Mouse (Mus musculus) embryonic fibroblast, embryonic 13.5 days (primary cell): ENCODE data around the gene Rps6ka5.

Experiments
- CTCF ChIP-seq: IDR thresholded peaks from 2 replicates; pipeline ENCODE4 v1.5.1; 2011; ENCODE audit warnings: mild to moderate bottlenecking, control low read depth, low read length, moderate library complexity, borderline replicate concordance; ENCODE audit not compliant: insufficient read depth
- POLR2A ChIP-seq: IDR thresholded peaks from 2 replicates; pipeline ENCODE4 v1.6.1; 2011; ENCODE audit warnings: low read depth, mild to moderate bottlenecking, control low read depth, low read length, moderate library complexity

GRCm38 (mm10) chr12:100764329-100765018 lies 37.7 kb upstream of the Rps6ka5 start:
- no peak for TF ChIP-seq CTCF
- TF ChIP-seq POLR2A, result no peak
